Mouse (Mus musculus): ENCODE data around the gene Bcam. TPM values are rescaled to one million over a fixed set of nuclear protein-coding genes. Genes with fewer than 3 reads are reported as not detected.

Bcam gene
- polyA plus RNA-seq, 1 experiment from 2014 or later, result 163 TPM

DNA sequence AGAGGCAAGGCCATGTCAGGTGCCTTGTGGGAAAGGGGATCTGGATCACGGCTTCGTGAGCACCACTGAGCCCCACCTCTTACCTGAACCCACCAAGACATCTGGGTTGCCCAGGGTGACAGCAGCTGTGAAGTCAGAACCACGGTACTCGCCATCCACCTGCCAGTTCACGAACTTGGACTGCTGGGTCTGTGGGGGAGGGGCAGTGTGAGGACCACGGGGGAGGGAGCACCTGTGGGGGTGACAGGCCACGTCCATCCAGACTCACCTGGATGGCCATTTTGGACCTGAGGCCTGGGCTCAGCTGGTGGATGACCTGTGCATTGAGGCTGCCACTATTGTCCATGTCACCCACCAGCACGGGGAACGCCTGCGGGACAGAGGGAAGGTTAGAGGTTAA is 60.2 kb downstream of the Bcam start:
- 88% methylated on average over 10 of the region's 10 CpGs for WGBS (ENCODE audit: insufficient replicate concordance)
- H3K27me3 ChIP-seq (ENCODE audit: control insufficient read depth, insufficient read depth, low read length), result no peaks in the 10 kb centered on the region
- ATAC-seq (replicated peaks; ENCODE audit: insufficient number of reproducible peaks, low FRiP score, low TSS enrichment), result no peak
- no peak overlapping the region for H3K9ac ChIP-seq (ENCODE audit: low read depth, low read length)
- no peaks in the 10 kb centered on the region for H3K9me3 ChIP-seq (replicated peaks; ENCODE audit: control insufficient read depth, low read length)
- H3K4me1 ChIP-seq (ENCODE audit: control insufficient read depth, insufficient read depth, low read length), result peaks cover 7% of the 10 kb centered on the region
- H3K36me3 ChIP-seq (ENCODE audit: control insufficient read depth, insufficient read depth, low read length), result peaks cover 26% of the 10 kb centered on the region
- H3K27ac ChIP-seq (ENCODE audit: low read depth, low read length), result no peak overlapping the region
- H3K4me2 ChIP-seq, result no peak overlapping the region
- H3K4me3 ChIP-seq (ENCODE audit: low read depth, low read length), result no peak overlapping the region

Other genes with a start within 250 kb of the Bcam start
- 2.3 and 5.2 TPM in 2 replicates for gene Ppp1r37, start 207.9 kb downstream of the Bcam start, polyA plus RNA-seq (2014; fragmentation: Nextera tagmentation; extraction: Ambion mirVana)
- 0.30 TPM in 1 of 2 replicates, not detected in the other for gene Zfp296, start 193.7 kb downstream of the Bcam start, polyA plus RNA-seq (2014; fragmentation: Nextera tagmentation; extraction: Ambion mirVana)
- 141 and 157 TPM in 2 replicates for gene Gemin7, start 193.4 kb downstream of the Bcam start, polyA plus RNA-seq (2014; fragmentation: Nextera tagmentation; extraction: Ambion mirVana)
- 33.2 and 34.3 TPM in 2 replicates for gene Clasrp, start 166.5 kb downstream of the Bcam start, polyA plus RNA-seq (2014; fragmentation: Nextera tagmentation; extraction: Ambion mirVana)
- 3.3 and 3.7 TPM in 2 replicates for gene Relb, start 141.6 kb downstream of the Bcam start, polyA plus RNA-seq (2014; fragmentation: Nextera tagmentation; extraction: Ambion mirVana)
- gene Clptm1, start 106.0 kb downstream of the Bcam start, polyA plus RNA-seq (2014; fragmentation: Nextera tagmentation; extraction: Ambion mirVana), result 86.8 and 89.4 TPM in 2 replicates
- 4.9 TPM in 1 of 2 replicates, not detected in the other for gene Apoc2, start 93.1 kb downstream of the Bcam start, polyA plus RNA-seq (2014; fragmentation: Nextera tagmentation; extraction: Ambion mirVana)
- gene Gm44805, start 89.6 kb downstream of the Bcam start, polyA plus RNA-seq (2014; fragmentation: Nextera tagmentation; extraction: Ambion mirVana), result 1.2 TPM in 1 of 2 replicates, not detected in the other
- 0.34 TPM in 1 of 2 replicates, not detected in the other for gene Apoc4, start 89.5 kb downstream of the Bcam start, polyA plus RNA-seq (2014; fragmentation: Nextera tagmentation; extraction: Ambion mirVana)
- gene Apoc1, start 78.4 kb downstream of the Bcam start, polyA plus RNA-seq (2014; fragmentation: Nextera tagmentation; extraction: Ambion mirVana), result 6.9 and 10.8 TPM in 2 replicates
- gene Apoe, start 71.8 kb downstream of the Bcam start, polyA plus RNA-seq (2014; fragmentation: Nextera tagmentation; extraction: Ambion mirVana), result 357 and 371 TPM in 2 replicates
- 142 and 154 TPM in 2 replicates for gene Tomm40, start 55.6 kb downstream of the Bcam start, polyA plus RNA-seq (2014; fragmentation: Nextera tagmentation; extraction: Ambion mirVana)
- 87.0 and 100 TPM in 2 replicates for gene Nectin2, start 20.5 kb downstream of the Bcam start, polyA plus RNA-seq (2014; fragmentation: Nextera tagmentation; extraction: Ambion mirVana)
- 0.20 and 0.24 TPM in 2 replicates for gene Cblc, start 25.8 kb upstream of the Bcam start, polyA plus RNA-seq (2014; fragmentation: Nextera tagmentation; extraction: Ambion mirVana)
- 1.0 and 1.5 TPM in 2 replicates for gene Bcl3, start 51.8 kb upstream of the Bcam start, polyA plus RNA-seq (2014; fragmentation: Nextera tagmentation; extraction: Ambion mirVana)
- gene Gm19345, start 81.0 kb upstream of the Bcam start, polyA plus RNA-seq (2014; fragmentation: Nextera tagmentation; extraction: Ambion mirVana), result not detected in 2 replicates
- not detected in 2 replicates for gene Ceacam16, start 90.3 kb upstream of the Bcam start, polyA plus RNA-seq (2014; fragmentation: Nextera tagmentation; extraction: Ambion mirVana)
- gene Ceacam19, start 116.9 kb upstream of the Bcam start, polyA plus RNA-seq (2014; fragmentation: Nextera tagmentation; extraction: Ambion mirVana), result not detected in 2 replicates
- gene Pvr, start 150.1 kb upstream of the Bcam start, polyA plus RNA-seq (2014; fragmentation: Nextera tagmentation; extraction: Ambion mirVana), result 12.0 and 13.0 TPM in 2 replicates
- 0.84 and 2.0 TPM in 2 replicates for gene Igsf23, start 179.7 kb upstream of the Bcam start, polyA plus RNA-seq (2014; fragmentation: Nextera tagmentation; extraction: Ambion mirVana)
- not detected in 2 replicates for gene Ceacam20, start 194.4 kb upstream of the Bcam start, polyA plus RNA-seq (2014; fragmentation: Nextera tagmentation; extraction: Ambion mirVana)
- gene Nlrp9b, start 220.4 kb upstream of the Bcam start, polyA plus RNA-seq (2014; fragmentation: Nextera tagmentation; extraction: Ambion mirVana), result not detected in 2 replicates